Mouse (Mus musculus): Measurements from ENCODE around the gene Sf3a2.

Sf3a2 gene

GRCm38 (mm10) chr10:80774981-80775380 is 23.0 kb upstream of the Sf3a2 start:
- CTCF ChIA-PET: interaction anchor here (1.5 kb wide), 1 partner anchor 27 kb away, joined by 4 read pairs; no protein-coding TSS in a partner anchor

- CTCF ChIA-PET: interaction anchor here (0.7 kb wide), 1 partner anchor 24 kb away, joined by 3 read pairs; no protein-coding TSS in a partner anchor
These were observed 22.3 kb upstream of the Sf3a2 start for GRCm38 (mm10) chr10:80775731-80776130.

DNA sequence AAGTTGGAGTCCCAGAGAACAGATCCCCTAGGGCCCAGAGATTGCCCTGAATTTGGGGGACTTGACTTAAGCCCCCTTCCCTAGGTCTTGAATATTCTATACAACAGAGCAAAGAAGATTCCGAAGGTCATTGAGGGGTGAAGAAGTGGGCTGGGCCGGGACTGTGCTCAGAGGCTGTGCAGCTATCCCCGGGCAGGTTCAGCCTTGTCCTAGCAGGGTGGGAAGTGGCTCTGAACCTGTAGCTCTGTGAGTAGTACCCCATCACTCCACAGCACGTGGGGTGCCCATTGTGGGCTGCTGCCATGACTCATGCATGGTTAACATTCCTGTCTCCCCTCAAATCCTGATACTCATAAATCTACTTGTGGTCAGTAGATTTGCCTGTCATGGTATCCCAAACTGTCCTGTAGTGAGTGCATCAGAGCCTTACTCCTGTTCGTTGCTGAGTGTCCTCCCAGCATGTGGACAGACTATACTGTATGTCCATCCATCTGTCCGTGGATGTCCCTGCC is 21.6 kb upstream of the Sf3a2 start:
- CTCF ChIA-PET: no interaction called here

DNA sequence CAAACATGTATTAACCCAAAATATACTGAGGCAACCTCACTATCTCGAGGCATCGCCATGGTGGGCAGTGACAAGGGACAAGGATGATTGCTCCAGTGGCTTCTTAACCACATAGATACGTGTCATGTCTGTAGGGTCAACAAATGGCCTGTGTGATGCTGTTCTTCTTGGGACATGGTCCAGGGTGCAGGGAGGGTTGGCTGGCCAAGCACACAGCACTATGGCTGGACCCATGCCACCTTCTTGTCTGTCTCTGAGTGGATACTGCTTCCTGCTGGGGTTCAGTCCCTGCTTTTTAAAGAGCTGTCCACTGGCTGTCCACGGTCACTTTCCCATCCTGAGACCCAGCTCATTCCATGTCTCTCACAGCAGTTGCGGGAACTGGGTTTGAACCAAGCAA is 20.9 kb upstream of the Sf3a2 start:
- CTCF ChIA-PET: interaction anchor here (0.8 kb wide), 1 partner anchor 19 kb away, joined by 3 read pairs; no protein-coding TSS in a partner anchor

DNA sequence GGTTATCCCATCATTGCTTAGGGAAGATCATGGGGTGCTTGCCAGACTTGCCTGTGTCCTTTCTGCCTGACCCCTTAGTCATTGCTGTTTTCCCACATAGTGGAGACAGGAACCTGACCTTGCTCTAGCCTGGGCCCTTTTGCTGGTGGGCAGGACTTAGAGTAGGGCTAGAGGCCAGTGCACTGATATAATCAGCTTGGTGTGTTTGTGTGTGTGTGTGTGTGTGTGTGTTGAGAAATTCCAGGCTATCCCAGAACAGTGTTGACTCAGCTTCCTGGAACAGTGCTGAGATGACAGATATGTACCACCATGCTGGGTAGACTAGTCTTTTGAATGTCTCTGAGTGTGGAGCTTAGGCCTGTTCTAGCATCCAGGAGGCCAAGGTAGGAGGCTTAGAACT is 18.4 kb upstream of the Sf3a2 start:
- CTCF ChIA-PET: no interaction called here

- CTCF ChIA-PET: no interaction called here
These were observed 13.7 kb upstream of the Sf3a2 start for GRCm38 (mm10) chr10:80784302-80784701.

GRCm38 (mm10) chr10:80784871-80785270 is 13.1 kb upstream of the Sf3a2 start:
- CTCF ChIA-PET: no interaction called here

DNA sequence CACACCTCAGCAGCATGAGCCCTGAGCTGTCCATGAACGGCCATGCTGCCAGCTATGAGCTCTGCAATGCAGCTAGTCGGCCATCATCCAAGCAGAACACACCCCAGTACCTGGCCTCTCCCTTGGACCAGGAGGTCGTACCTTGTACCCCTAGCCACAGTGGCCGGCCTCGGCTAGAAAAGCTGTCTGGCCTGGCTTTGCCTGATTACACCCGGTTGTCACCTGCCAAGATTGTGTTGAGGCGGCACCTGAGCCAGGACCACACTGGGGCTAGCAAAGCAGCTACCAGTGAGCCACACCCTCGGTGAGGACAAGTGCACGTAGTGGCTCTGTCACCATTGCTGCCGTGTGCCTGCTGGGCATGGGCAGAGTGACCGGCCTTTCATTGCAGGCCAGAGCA is 12.0 kb upstream of the Sf3a2 start:
- CTCF ChIA-PET: no interaction called here

DNA sequence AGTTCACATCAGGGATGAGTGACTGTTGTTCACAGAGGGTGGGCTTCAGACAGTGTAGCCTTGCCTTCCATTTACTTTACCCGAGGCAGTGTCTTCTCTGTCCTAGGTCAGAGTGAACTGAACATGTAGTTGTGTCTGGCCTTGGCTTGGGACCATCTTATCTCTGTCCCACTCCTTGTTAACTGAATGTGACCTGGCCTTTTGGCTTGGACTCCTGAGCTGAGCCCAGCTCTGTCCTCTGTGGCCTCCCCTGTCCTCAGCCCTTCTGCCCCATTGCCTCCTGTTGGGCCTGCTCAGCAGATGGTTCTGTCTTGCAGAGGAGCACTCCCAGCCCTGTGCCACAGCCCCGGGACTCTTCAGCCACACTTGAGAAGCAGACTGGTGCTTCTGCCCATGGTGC is 10.5 kb upstream of the Sf3a2 start:
- CTCF ChIA-PET: no interaction called here

DNA sequence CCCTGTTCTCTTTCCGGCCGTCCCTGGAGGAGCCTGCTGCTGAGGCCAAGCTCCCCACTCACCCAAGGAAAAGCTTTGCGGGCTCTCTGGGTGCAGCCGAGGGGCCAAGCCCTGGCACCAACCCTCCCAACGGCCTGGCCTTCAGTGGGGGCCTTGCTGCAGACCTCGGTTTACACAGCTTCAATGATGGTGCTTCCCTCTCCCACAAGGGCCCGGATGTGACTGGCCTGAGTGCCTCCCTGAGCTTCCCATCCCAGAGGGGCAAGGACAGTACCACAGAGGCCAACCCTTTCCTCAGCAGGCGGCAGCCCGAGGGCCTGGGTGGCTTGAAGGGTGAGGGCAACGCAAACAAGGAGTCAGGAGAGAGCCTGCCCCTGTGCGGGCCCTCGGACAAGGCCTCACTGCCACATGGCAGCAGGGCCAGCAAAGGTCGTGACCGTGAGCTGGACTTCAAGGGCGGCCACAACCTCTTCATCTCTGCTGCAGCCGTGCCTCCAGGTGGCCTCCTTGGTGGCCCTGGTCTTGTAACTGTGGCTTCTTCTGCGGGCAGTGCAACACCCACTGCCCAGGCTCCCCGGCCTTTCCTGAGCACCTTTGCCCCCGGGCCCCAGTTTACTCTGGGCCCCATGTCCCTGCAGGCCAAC is 7.1 kb upstream of the Sf3a2 start:
- CTCF ChIA-PET: no interaction called here

DNA sequence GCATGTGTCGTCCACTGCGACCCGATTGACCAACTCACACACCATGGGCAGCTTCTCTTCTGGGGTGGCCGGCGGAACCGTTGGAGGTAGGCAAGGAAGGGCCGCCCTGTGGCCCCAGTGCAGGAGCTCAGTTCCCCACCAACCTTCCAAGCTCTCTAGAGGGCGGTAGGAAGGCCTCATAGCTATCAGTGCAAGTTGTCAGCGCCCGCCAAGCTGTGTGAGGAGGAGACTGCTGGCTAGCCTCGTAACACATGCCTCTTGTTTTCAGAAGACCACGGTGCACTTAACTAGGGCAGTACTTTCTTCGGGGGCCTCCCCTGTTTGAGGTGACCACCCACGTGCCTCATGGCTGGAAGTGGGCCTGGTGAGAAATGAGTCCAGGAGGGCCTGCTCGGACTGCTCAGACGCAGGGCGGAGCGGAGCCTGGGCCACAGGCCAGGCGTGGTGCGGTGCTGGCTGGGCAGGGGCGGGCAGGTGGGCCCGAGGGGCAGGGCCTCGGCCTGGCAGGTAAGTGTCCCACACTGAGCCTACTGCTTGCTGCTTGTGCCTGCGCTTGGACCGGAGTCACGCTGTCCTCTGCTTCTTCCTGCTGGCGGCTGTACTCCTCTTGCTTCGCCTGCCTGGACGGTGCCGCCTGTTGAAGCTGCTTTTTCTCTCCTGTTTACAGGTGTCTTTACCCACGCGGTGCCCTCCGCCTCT is 6.4 kb upstream of the Sf3a2 start:
- CTCF ChIA-PET: no interaction called here

GRCm38 (mm10) chr10:80792175-80793032 is 5.6 kb upstream of the Sf3a2 start:
- CTCF ChIA-PET: interaction anchor here (0.5 to 1.0 kb wide), 2 partner anchors 13 to 15 kb away, joined by 3 read pairs; partner anchors contain the start of gene Amh

GRCm38 (mm10) chr10:80793033-80793784 is 4.8 kb upstream of the Sf3a2 start:
- CTCF ChIA-PET: interaction anchor here (1.0 kb wide), 1 partner anchor 14 kb away, joined by 3 read pairs; no protein-coding TSS in a partner anchor

GRCm38 (mm10) chr10:80793803-80794202 is 4.2 kb upstream of the Sf3a2 start:
- CTCF ChIA-PET: no interaction called here

- CTCF ChIA-PET: no interaction called here
These were observed 3.2 kb upstream of the Sf3a2 start for GRCm38 (mm10) chr10:80794750-80795149.

DNA sequence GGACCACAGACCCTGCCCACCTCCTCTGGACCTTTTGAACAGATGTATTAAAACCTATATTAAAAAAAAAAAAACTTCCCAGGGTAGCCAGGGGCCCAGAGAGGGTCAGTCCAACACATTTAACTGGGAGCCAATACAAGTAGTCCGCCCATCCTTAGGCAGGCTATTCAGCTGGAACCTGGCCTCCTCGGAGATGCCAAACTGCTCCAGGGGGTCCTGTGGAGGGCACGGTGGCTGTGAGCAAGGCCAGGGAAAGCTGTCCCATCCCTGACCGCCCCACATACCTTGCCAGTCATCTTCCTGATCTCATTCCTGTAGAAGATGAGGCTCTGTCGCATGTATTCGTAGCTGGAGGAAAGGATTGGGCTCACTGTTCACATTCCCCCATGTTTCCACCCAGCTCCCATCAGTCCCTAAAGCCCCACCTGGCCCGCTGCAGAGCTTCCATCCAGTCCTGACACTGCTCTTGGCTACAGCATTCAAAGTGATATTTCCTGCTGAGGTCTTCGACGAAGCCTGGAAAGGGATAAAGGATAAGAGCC is 1.6 kb upstream of the Sf3a2 start:
- CTCF ChIA-PET: interaction anchor here (0.6 kb wide), 1 partner anchor 686 kb away, joined by 3 read pairs; no protein-coding TSS in a partner anchor

DNA sequence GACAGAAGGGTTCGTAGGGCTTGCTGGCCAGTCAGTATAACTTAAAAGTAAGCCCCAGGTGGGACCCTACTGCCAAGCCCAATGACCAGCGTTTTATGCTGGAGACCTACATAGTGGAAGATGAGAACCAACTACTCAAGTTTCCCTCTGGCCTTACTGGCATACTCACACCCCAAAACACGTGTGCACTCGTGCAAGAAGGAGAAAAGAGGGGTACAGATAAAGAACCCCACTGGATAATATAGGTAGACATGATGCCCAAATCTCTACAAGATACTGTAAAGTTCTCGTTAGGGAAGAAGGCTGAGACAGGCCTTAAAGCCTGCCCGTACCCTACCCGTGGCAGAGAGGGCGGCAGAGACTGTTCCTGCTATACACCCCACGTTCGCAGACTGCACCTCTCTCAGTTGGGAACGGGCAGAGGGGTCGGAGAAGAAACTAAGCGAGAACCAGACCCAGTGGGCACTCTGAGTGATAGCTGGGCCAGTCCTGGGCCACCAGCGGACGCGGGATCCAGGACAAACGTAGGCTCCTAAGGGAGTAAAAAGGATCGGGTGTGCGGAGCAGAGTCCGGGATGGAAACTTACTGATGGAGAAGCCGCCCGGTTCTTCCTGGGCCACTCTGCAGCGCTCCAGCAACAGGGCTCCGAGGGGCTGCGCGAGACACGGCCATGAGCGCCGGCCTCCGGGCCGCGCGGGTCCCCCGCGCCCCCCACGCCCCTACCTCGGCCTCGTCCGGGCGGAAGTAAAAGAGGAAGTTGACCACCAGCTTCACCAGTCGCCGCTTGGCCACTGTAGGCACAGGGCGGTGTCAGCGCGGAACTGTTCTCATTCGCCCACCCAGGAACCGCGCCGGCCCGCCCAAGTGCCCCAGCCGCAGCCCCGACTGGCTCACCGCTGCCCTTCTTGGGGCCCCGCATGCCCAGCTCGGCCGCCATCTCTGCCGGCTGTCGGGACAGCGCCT is 530 bp upstream of the Sf3a2 start:
- CTCF ChIA-PET: no interaction called here

- CTCF ChIA-PET: interaction anchor here (0.9 kb wide), 1 partner anchor 23 kb away, joined by 3 read pairs; no protein-coding TSS in a partner anchor
These were observed 1.1 kb downstream of the Sf3a2 start for GRCm38 (mm10) chr10:80799070-80799566.

GRCm38 (mm10) chr10:80802204-80802912 is 4.4 kb downstream of the Sf3a2 start:
- CTCF ChIA-PET: no interaction called here
